In genomic region chr2:33638141-33638733, GRCm38 (mm10) we compare ENCODE assay signal across 18 mouse cellular contexts. TPM values are rescaled to one million over a fixed set of nuclear protein-coding genes. Genes with fewer than 3 reads are reported as not detected.
DNase-seq lines count a peak whose midpoint lies in the region; ATAC-seq and TF ChIP-seq lines count a peak whose summit lies in the region.
"Had no signal": no experiment of that assay in that cellular context is flagged by ENCODE, and none has a peak within 500 bp of the region (broad histone marks: within the 10 kb centered on the region; RNA-seq: fewer than 3 reads in every experiment).

No protein-coding gene starts in this region.

- H3K9ac ChIP-seq in midbrain, postnatal 0 days (replicated peaks; ENCODE audit: low read length, poor library complexity, severe bottlenecking): no peak overlapping the region
- H3K9ac ChIP-seq in hindbrain, embryonic 15.5 days: peak overlapping the region; percentile 49
- H3K9ac ChIP-seq in midbrain, embryonic 13.5 days (replicated peaks): peak overlapping the region; percentile 62; the same call in 1 of the 2 replicates
- H3K9ac ChIP-seq: forebrain, embryonic 13.5 days; heart, embryonic 15.5 days; intestine, embryonic 15.5 days; stomach, embryonic 15.5 days had no signal

- peaks cover 100% of the 10 kb centered on the region for H3K27me3 ChIP-seq in midbrain, embryonic 10.5 days (ENCODE audit: low read depth, poor library complexity, severe bottlenecking)
- peaks cover 74% of the 10 kb centered on the region for H3K27me3 ChIP-seq in midbrain, postnatal 0 days (ENCODE audit: insufficient read depth, low read length)
- H3K27me3 ChIP-seq in hindbrain, embryonic 15.5 days: peaks cover 82% of the 10 kb centered on the region
- peaks cover 98% of the 10 kb centered on the region for H3K27me3 ChIP-seq in midbrain, embryonic 13.5 days

- H3K4me1 ChIP-seq in midbrain, embryonic 10.5 days: peaks cover 88% of the 10 kb centered on the region
- H3K4me1 ChIP-seq in midbrain, postnatal 0 days (ENCODE audit: insufficient read depth, low read length): no peaks in the 10 kb centered on the region
- peaks cover 17% of the 10 kb centered on the region for H3K4me1 ChIP-seq in hindbrain, embryonic 15.5 days (replicated peaks)
- peaks cover 28% of the 10 kb centered on the region for H3K4me1 ChIP-seq in midbrain, embryonic 13.5 days (replicated peaks)

- H3K9me3 ChIP-seq in midbrain, embryonic 10.5 days (replicated peaks): no peaks in the 10 kb centered on the region
- H3K9me3 ChIP-seq in midbrain, postnatal 0 days (ENCODE audit: low read length): no peaks in the 10 kb centered on the region
- no peaks in the 10 kb centered on the region for H3K9me3 ChIP-seq in hindbrain, embryonic 15.5 days
- no peaks in the 10 kb centered on the region for H3K9me3 ChIP-seq in midbrain, embryonic 13.5 days
- H3K9me3 ChIP-seq: forebrain, embryonic 13.5 days; heart, embryonic 15.5 days; stomach, embryonic 15.5 days had no signal

- TF ChIP-seq CTCF in midbrain, postnatal 0 days (IDR thresholded peaks at IDR 0.05): no peak

- no peak for ATAC-seq in midbrain, postnatal 0 days (ENCODE audit: low FRiP score)
- no peak for ATAC-seq in hindbrain, embryonic 15.5 days (ENCODE audit: low FRiP score, low read depth)
- no peak for ATAC-seq in midbrain, embryonic 13.5 days
- ATAC-seq: CD4-positive, CD25-positive, alpha-beta regulatory T cell, adult 4 months; forebrain, embryonic 13.5 days; intestine, embryonic 15.5 days had no signal

- H3K27ac ChIP-seq in midbrain, embryonic 10.5 days (replicated peaks): peak overlapping the region; percentile 82
- no peak overlapping the region for H3K27ac ChIP-seq in midbrain, postnatal 0 days (ENCODE audit: low read depth, low read length)
- H3K27ac ChIP-seq in hindbrain, embryonic 15.5 days (replicated peaks): peak overlapping the region; percentile 77
- H3K27ac ChIP-seq in midbrain, embryonic 13.5 days: no peak overlapping the region
- H3K27ac ChIP-seq: forebrain, embryonic 13.5 days; heart, embryonic 15.5 days; intestine, embryonic 15.5 days; layer of hippocampus, adult 2 months; stomach, embryonic 15.5 days had no signal

- WGBS in midbrain, embryonic 10.5 days: 16% methylated on average over 6 of the region's 6 CpGs
- 32% methylated on average over 6 of the region's 6 CpGs for WGBS in midbrain, postnatal 0 days
- 21% methylated on average over 6 of the region's 6 CpGs for WGBS in hindbrain, embryonic 15.5 days
- WGBS in midbrain, embryonic 13.5 days: 18% methylated on average over 6 of the region's 6 CpGs

- peaks cover 2% of the 10 kb centered on the region; the same call in 1 of the 2 replicates for H3K36me3 ChIP-seq in midbrain, embryonic 10.5 days
- no peaks in the 10 kb centered on the region for H3K36me3 ChIP-seq in midbrain, postnatal 0 days (ENCODE audit: insufficient read depth, low read length)
- no peaks in the 10 kb centered on the region for H3K36me3 ChIP-seq in hindbrain, embryonic 15.5 days
- no peaks in the 10 kb centered on the region for H3K36me3 ChIP-seq in midbrain, embryonic 13.5 days
- H3K36me3 ChIP-seq: heart, embryonic 15.5 days; intestine, embryonic 15.5 days; stomach, embryonic 15.5 days had no signal

- H3K4me3 ChIP-seq in midbrain, embryonic 10.5 days: peak overlapping the region; percentile 55
- no peak overlapping the region for H3K4me3 ChIP-seq in midbrain, postnatal 0 days (ENCODE audit: low read depth, low read length)
- peak overlapping the region; percentile 39 for H3K4me3 ChIP-seq in hindbrain, embryonic 15.5 days
- peak overlapping the region; percentile 41 for H3K4me3 ChIP-seq in midbrain, embryonic 13.5 days (replicated peaks)
- H3K4me3 ChIP-seq: heart, embryonic 15.5 days; intestine, embryonic 15.5 days; layer of hippocampus, adult 2 months had no signal

- no peak overlapping the region for H3K4me2 ChIP-seq in midbrain, postnatal 0 days (ENCODE audit: low read depth, low read length, poor library complexity, severe bottlenecking)
- H3K4me2 ChIP-seq in hindbrain, embryonic 15.5 days: peak overlapping the region; percentile 53
- peak overlapping the region; percentile 46 for H3K4me2 ChIP-seq in midbrain, embryonic 13.5 days (replicated peaks)
- H3K4me2 ChIP-seq: intestine, embryonic 15.5 days; stomach, embryonic 15.5 days had no signal

- peak; percentile 47 for DNase-seq in midbrain, embryonic 10.5 days (ENCODE audit: low spot score)
- DNase-seq in midbrain, postnatal 0 days (ENCODE audit: low spot score): no peak
- no peak for DNase-seq in cerebellum, postnatal 36 days
- DNase-seq in frontal cortex, postnatal 25 days (ENCODE audit: low spot score in 2 of 2): no peak
- no peak for DNase-seq in layer of hippocampus, postnatal 36 days
- DNase-seq: cerebellum, adult 18-20 months; gastrocnemius, postnatal 36 days; lung, adult 18-20 months; thymus, postnatal 4 days had no signal

RNA-seq across cellular contexts. Expression of gene Lmx1b, which starts 2.1 kb away (rescaled TPM):
- polyA plus RNA-seq in midbrain, embryonic 10.5 days (2016; fragmentation: Nextera tagmentation; extraction: Ambion mirVana): 2.7 and 3.1 TPM in 2 replicates
- total RNA-seq in midbrain, postnatal 0 days (2014; rRNA removed): 7.0 and 8.4 TPM in 2 replicates
- 0.65 and 0.83 TPM in 2 replicates for polyA plus RNA-seq in midbrain, postnatal 0 days (2015; fragmentation: Nextera tagmentation; extraction: Ambion mirVana)
- polyA plus RNA-seq in hindbrain, embryonic 15.5 days (2015; fragmentation: Nextera tagmentation; extraction: Ambion mirVana): 4.9 and 6.2 TPM in 2 replicates
- 2.5 and 2.7 TPM in 2 replicates for polyA plus RNA-seq in midbrain, embryonic 13.5 days (2015; fragmentation: Nextera tagmentation; extraction: Ambion mirVana)
- under 1 TPM; 0.07 to 0.18 TPM for total RNA-seq in layer of hippocampus, postnatal 36 days (2021)
- total RNA-seq: megakaryocyte-erythroid progenitor cell, adult 5-6 weeks had no signal
- polyA plus RNA-seq: CD4-positive, CD25-positive, alpha-beta regulatory T cell, adult 4 months; heart, embryonic 15.5 days had no signal

Comparison
In these comparisons a context has a peak if more than half of its experiments do, and no peak if none do; other contexts are left out.
1. H3K27ac ChIP-seq: peak in midbrain, embryonic 10.5 days (single experiment) and hindbrain, embryonic 15.5 days (single experiment); none in midbrain, postnatal 0 days (single experiment) and midbrain, embryonic 13.5 days (single experiment).